Mouse (Mus musculus) heart, adult 2 months (tissue): ENCODE results near the gene Nr4a2. TPM values are rescaled to one million over a fixed set of nuclear protein-coding genes. Genes with fewer than 3 reads are reported as not detected.

ENCODE experiments used
- DNase-seq, 2 experiments: peaks; one replicate each; pipeline ENCODE4 v3.0.0; 2021
- H3K27ac ChIP-seq: fragments of 200-600 bp; 2 replicates; pipeline ENCODE4 v1.8.1; 2022
- H3K27me3 ChIP-seq: fragments of 200-500 bp; 2 replicates; pipeline ENCODE4 v1.6.1; 2012; ENCODE audit warnings: mild to moderate bottlenecking, low read length, inconsistent platforms, mixed read lengths; ENCODE audit not compliant: control insufficient read depth, insufficient read depth
- H3K36me3 ChIP-seq: fragments of 200-500 bp; 2 replicates; pipeline ENCODE4 v1.6.1; 2012; ENCODE audit warnings: low read length, inconsistent platforms; ENCODE audit not compliant: control insufficient read depth, insufficient read depth
- H3K4me1 ChIP-seq: fragments of 200-500 bp; 2 replicates; pipeline ENCODE4 v1.6.1; 2011; ENCODE audit warnings: low read length; ENCODE audit not compliant: control insufficient read depth, insufficient read depth
- H3K4me3 ChIP-seq: fragments of 200-600 bp; 2 replicates; pipeline ENCODE4 v1.8.1; 2022
- H3K79me2 ChIP-seq: fragments of 200-500 bp; replicated peaks from 2 replicates; pipeline ENCODE4 v1.6.1; 2012; ENCODE audit warnings: mild to moderate bottlenecking, inconsistent platforms, low read length, moderate library complexity, mixed read lengths; ENCODE audit not compliant: control insufficient read depth, insufficient read depth
- H3K9ac ChIP-seq: fragments of 200-500 bp; 2 replicates; pipeline ENCODE4 v1.6.1; 2012; ENCODE audit warnings: low read depth, mild to moderate bottlenecking, control low read depth, inconsistent platforms, low read length, mixed read lengths
- CTCF ChIP-seq: fragments of 200-600 bp; IDR thresholded peaks from 2 replicates; pipeline ENCODE4 v1.8.1; 2022; ENCODE audit warnings: antibody characterized with exemption, mild to moderate bottlenecking, moderate library complexity
- EP300 ChIP-seq: fragments of 200-500 bp; IDR thresholded peaks from 2 replicates; pipeline ENCODE4 v1.6.1; 2011; ENCODE audit warnings: low read depth, low read length, control low read depth; ENCODE audit not compliant: insufficient read depth
- POLR2A ChIP-seq: fragments of 200-500 bp; IDR thresholded peaks from 2 replicates; pipeline ENCODE4 v1.6.1; 2011; ENCODE audit warnings: mild to moderate bottlenecking, low read depth, low read length, control low read depth; ENCODE audit not compliant: insufficient read depth
- WGBS: fragments of 180-500 bp; shearing (Covaris S2); methylation state at CpG from one replicate; pipeline ENCODE4 v1.1.7; 2018; 5-methylcytosine and 5-hydroxymethylcytosine counted together
- intact Hi-C: fragments of 180-260 bp; cut with DNase I; formaldehyde crosslinking; loops from one replicate; pipeline ENCODE4 v1.15.1; 2025
- polyA plus RNA-seq: library from polyadenylated mRNA; depleted of rRNA; stranded (reverse); fragments of >200 nt; gene quantifications from 2 replicates; pipeline ENCODE4 v1.2.3, GENCODE M21; 2012
- total RNA-seq, 2 experiments: library from RNA; stranded (reverse); gene quantifications; 2 replicates each; pipeline ENCODE4 v1.2.3; 2021

Nr4a2 gene
- total and polyA plus RNA-seq, 3 experiments, result 1.0 to 2.6 (median 1.1) TPM

- no peaks in the 10 kb centered on the region for H3K79me2 ChIP-seq
- H3K36me3 ChIP-seq, result peaks cover 4% of the 10 kb centered on the region; the same call in 1 of the 2 replicates
- no peak overlapping the region for H3K4me3 ChIP-seq
- H3K4me1 ChIP-seq, result peaks cover 5% of the 10 kb centered on the region
- 81% methylated on average over 4 of the region's 4 CpGs for WGBS
- no peak for DNase-seq
- no peak for TF ChIP-seq EP300
- TF ChIP-seq CTCF, result no peak
- no peak for TF ChIP-seq POLR2A
- H3K9ac ChIP-seq, result no peak overlapping the region
- intact Hi-C loops, result loop anchor here (5.0 kb wide), 2 partner anchors 181 to 196 kb away; no protein-coding TSS in a partner anchor
- no peaks in the 10 kb centered on the region for H3K27me3 ChIP-seq
- no peak overlapping the region for H3K27ac ChIP-seq
Measured at GRCm38 (mm10) chr2:57121110-57121509, 2.7 kb downstream of the Nr4a2 start.

GRCm38 (mm10) chr2:57117201-57117951, 6.4 kb downstream of the Nr4a2 start:
- intact Hi-C loops, result loop anchor here (2.0 to 10.0 kb wide), 3 partner anchors 65 to 257 kb away; partner anchors contain the start of gene Gpd2
- TF ChIP-seq CTCF, result peak; percentile 59
- 0 out of 2 replicates have a peak, but pooled peaks have one; percentile 33 for TF ChIP-seq POLR2A
- TF ChIP-seq EP300, result peak; percentile 55; the same call in 1 of the 2 replicates
- Histone ChIP-seq H3K27me3 (peaks cover under 1% of the 10 kb centered on the region), H3K27ac (peak overlapping the region; percentile 98), H3K9ac (peak overlapping the region; percentile 83), H3K79me2 (no peaks in the 10 kb centered on the region), H3K36me3 (no peaks in the 10 kb centered on the region), H3K4me3 (peak overlapping the region; percentile 73), H3K4me1 (no peaks in the 10 kb centered on the region; the same call in 1 of the 2 replicates)
- 1% methylated on average over 13 of the region's 13 CpGs for WGBS
- peak; percentile 59 to 80 for DNase-seq

- Histone ChIP-seq H3K27me3 (peaks cover 8% of the 10 kb centered on the region), H3K4me1 (no peaks in the 10 kb centered on the region; the same call in 1 of the 2 replicates), H3K79me2 (no peaks in the 10 kb centered on the region), H3K27ac (peak overlapping the region; percentile 98), H3K9ac (peak overlapping the region; percentile 83), H3K36me3 (no peaks in the 10 kb centered on the region), H3K4me3 (peak overlapping the region; percentile 73)
- TF ChIP-seq CTCF, result peak; percentile 35; the same call in 1 of the 2 replicates
- peak; percentile 81 for TF ChIP-seq POLR2A
- TF ChIP-seq EP300, result peak; percentile 68; the same call in 1 of the 2 replicates
- DNase-seq, result peak; percentile 85 to 90
- WGBS, result under 1% methylated on average over 47 of the region's 47 CpGs
- intact Hi-C loops, result loop anchor here (2.0 to 10.0 kb wide), 3 partner anchors 66 to 258 kb away; partner anchors contain the start of gene Gpd2
Measured at GRCm38 (mm10) chr2:57116366-57117200, 7.2 kb downstream of the Nr4a2 start.

- Histone ChIP-seq H3K27me3 (peaks cover 11% of the 10 kb centered on the region), H3K9ac (peak overlapping the region; percentile 83), H3K4me3 (peak overlapping the region; percentile 73), H3K79me2 (no peaks in the 10 kb centered on the region), H3K4me1 (no peaks in the 10 kb centered on the region; the same call in 1 of the 2 replicates), H3K27ac (peak overlapping the region; percentile 98), H3K36me3 (no peaks in the 10 kb centered on the region)
- peak; percentile 66 to 80 for DNase-seq
- intact Hi-C loops, result loop anchor here (2.0 to 10.0 kb wide), 3 partner anchors 67 to 259 kb away; partner anchors contain the start of gene Gpd2
- under 1% methylated on average over 25 of the region's 28 CpGs for WGBS
- TF ChIP-seq EP300, result no peak
- no peak for TF ChIP-seq CTCF
- TF ChIP-seq POLR2A, result no peak
Measured at GRCm38 (mm10) chr2:57115864-57116365, 7.9 kb downstream of the Nr4a2 start.

- peaks cover 12% of the 10 kb centered on the region for H3K27me3 ChIP-seq
- TF ChIP-seq EP300 (no peak), POLR2A (no peak), CTCF (no peak)
- peak overlapping the region; percentile 83 for H3K9ac ChIP-seq
- no peaks in the 10 kb centered on the region; the same call in 1 of the 2 replicates for H3K4me1 ChIP-seq
- H3K27ac ChIP-seq, result peak overlapping the region; percentile 98
- intact Hi-C loops, result loop anchor here (10.0 kb wide), 2 partner anchors 119 to 259 kb away; partner anchors contain the start of gene Gpd2
- H3K36me3 ChIP-seq, result no peaks in the 10 kb centered on the region
- WGBS, result under 1% methylated on average over 25 of the region's 25 CpGs
- no peaks in the 10 kb centered on the region for H3K79me2 ChIP-seq
- H3K4me3 ChIP-seq, result peak overlapping the region; percentile 73
- DNase-seq, result peak in 1 of 2 experiments; percentile 32
Measured at GRCm38 (mm10) chr2:57115181-57115863, 8.5 kb downstream of the Nr4a2 start.
